Mouse (Mus musculus) T-helper 2 cell (primary cell): ENCODE measurements around the gene Atp4b.

Source experiments
- in situ Hi-C: fragments of 300-600 bp; cut with MboI, MseI; formaldehyde crosslinking; loops from one replicate; pipeline ENCODE4 v1.15.1; 2025; ENCODE audit warnings: high pct_unique_total_duplicates

Atp4b gene

GRCm38 (mm10) chr8:13382999-13383398 lies 13.6 kb downstream of the Atp4b start:
- in situ Hi-C loops = no loop called here

GRCm38 (mm10) chr8:13382536-13382935 lies 14.1 kb downstream of the Atp4b start:
- in situ Hi-C loops = no loop called here

GRCm38 (mm10) chr8:13381630-13382029 lies 15.0 kb downstream of the Atp4b start:
- in situ Hi-C loops = no loop called here

GRCm38 (mm10) chr8:13373151-13373662 lies 23.4 kb downstream of the Atp4b start:
- in situ Hi-C loops = no loop called here

- in situ Hi-C loops = no loop called here
These were observed 34.8 kb downstream of the Atp4b start for GRCm38 (mm10) chr8:13361865-13362264.

GRCm38 (mm10) chr8:13360213-13360612 lies 36.4 kb downstream of the Atp4b start:
- in situ Hi-C loops = no loop called here

- in situ Hi-C loops = loop anchor here (10.0 kb wide), 1 partner anchor 1732 kb away; no protein-coding TSS in a partner anchor
These were observed 39.9 kb downstream of the Atp4b start for GRCm38 (mm10) chr8:13356681-13357080.

- in situ Hi-C loops = loop anchor here (10.0 kb wide), 1 partner anchor 1731 kb away; no protein-coding TSS in a partner anchor
These were observed 40.4 kb downstream of the Atp4b start for GRCm38 (mm10) chr8:13356221-13356620.

- in situ Hi-C loops = loop anchor here (10.0 kb wide), 1 partner anchor 1729 kb away; no protein-coding TSS in a partner anchor
These were observed 42.7 kb downstream of the Atp4b start for GRCm38 (mm10) chr8:13353883-13354282.

GRCm38 (mm10) chr8:13353155-13353833 lies 43.3 kb downstream of the Atp4b start:
- in situ Hi-C loops = loop anchor here (10.0 kb wide), 1 partner anchor 1728 kb away; no protein-coding TSS in a partner anchor

- in situ Hi-C loops = loop anchor here (10.0 kb wide), 1 partner anchor 1728 kb away; no protein-coding TSS in a partner anchor
These were observed 44.0 kb downstream of the Atp4b start for GRCm38 (mm10) chr8:13352601-13353000.

GRCm38 (mm10) chr8:13351593-13351992 lies 45.0 kb downstream of the Atp4b start:
- in situ Hi-C loops = loop anchor here (10.0 kb wide), 1 partner anchor 1727 kb away; no protein-coding TSS in a partner anchor

- in situ Hi-C loops = loop anchor here (10.0 kb wide), 1 partner anchor 1725 kb away; no protein-coding TSS in a partner anchor
These were observed 46.6 kb downstream of the Atp4b start for GRCm38 (mm10) chr8:13350052-13350451.

GRCm38 (mm10) chr8:13343134-13343533 lies 53.5 kb downstream of the Atp4b start:
- in situ Hi-C loops = loop anchor here (10.0 kb wide), 1 partner anchor 442 kb away; the partner anchor contains the start of gene Upf3a

GRCm38 (mm10) chr8:13342340-13342739 lies 54.3 kb downstream of the Atp4b start:
- in situ Hi-C loops = loop anchor here (10.0 kb wide), 1 partner anchor 442 kb away; the partner anchor contains the start of gene Upf3a

GRCm38 (mm10) chr8:13340650-13341049 lies 56.0 kb downstream of the Atp4b start:
- in situ Hi-C loops = loop anchor here (10.0 kb wide), 1 partner anchor 444 kb away; the partner anchor contains the start of gene Upf3a

GRCm38 (mm10) chr8:13339646-13339990 lies 57.0 kb downstream of the Atp4b start:
- in situ Hi-C loops = loop anchor here (5.0 kb wide), 2 partner anchors 52 to 667 kb away; partner anchors contain the start of genes Dcun1d2, Tmco3 and Tubgcp3

- in situ Hi-C loops = loop anchor here (5.0 kb wide), 2 partner anchors 52 to 667 kb away; partner anchors contain the start of genes Dcun1d2, Tmco3 and Tubgcp3
These were observed 57.6 kb downstream of the Atp4b start for GRCm38 (mm10) chr8:13338901-13339645.

GRCm38 (mm10) chr8:13338255-13338860 lies 58.3 kb downstream of the Atp4b start, which contains the start of gene Tfdp1:
Gene Tfdp1 (plus strand): TSS chr8:13338751.
- in situ Hi-C loops = loop anchor here (5.0 kb wide), 2 partner anchors 51 to 666 kb away; partner anchors contain the start of genes Dcun1d2, Tmco3 and Tubgcp3

GRCm38 (mm10) chr8:13337678-13338077 lies 58.9 kb downstream of the Atp4b start:
- in situ Hi-C loops = loop anchor here (5.0 kb wide), 2 partner anchors 50 to 665 kb away; partner anchors contain the start of genes Dcun1d2, Tmco3 and Tubgcp3

- in situ Hi-C loops = loop anchor here (5.0 kb wide), 2 partner anchors 50 to 665 kb away; partner anchors contain the start of genes Dcun1d2, Tmco3 and Tubgcp3
These were observed 59.4 kb downstream of the Atp4b start for GRCm38 (mm10) chr8:13337245-13337644.
